Mouse (Mus musculus) myocyte (in vitro differentiated cells): ENCODE results near the gene Enah. TPM values are rescaled to one million over a fixed set of nuclear protein-coding genes. Genes with fewer than 3 reads are reported as not detected.

ENCODE experiments used
- H3K27me3 ChIP-seq: one replicate; pipeline ENCODE4 v1.6.1; 2011; ENCODE audit not compliant: control insufficient read depth, insufficient read depth, insufficient read length
- H3K36me3 ChIP-seq: one replicate; pipeline ENCODE4 v1.6.1; 2011; ENCODE audit not compliant: control insufficient read depth, insufficient read depth
- H3K4me2 ChIP-seq: one replicate; pipeline ENCODE4 v1.6.1; 2011; ENCODE audit warnings: low read depth, control low read depth
- H3K4me3 ChIP-seq: one replicate; pipeline ENCODE4 v1.5.1; 2011; ENCODE audit warnings: mild to moderate bottlenecking, control low read depth, moderate library complexity
- H3K79me2 ChIP-seq: one replicate; pipeline ENCODE4 v1.6.1; 2011; ENCODE audit not compliant: control insufficient read depth, insufficient read depth
- H3ac ChIP-seq: one replicate; pipeline ENCODE4 v1.6.1; 2011; ENCODE audit not compliant: control insufficient read depth, insufficient read length
- CEBPB ChIP-seq: IDR thresholded peaks from 2 replicates; pipeline ENCODE4 v1.6.1; 2011; ENCODE audit warnings: mild to moderate bottlenecking, moderate library complexity; ENCODE audit not compliant: poor library complexity, insufficient read depth, severe bottlenecking
- E2F4 ChIP-seq: IDR thresholded peaks from one replicate; pipeline ENCODE4 v1.6.1; 2011; ENCODE audit warnings: mild to moderate bottlenecking, control low read depth, moderate library complexity; ENCODE audit not compliant: insufficient read depth
- MAX ChIP-seq: IDR thresholded peaks from one replicate; pipeline ENCODE4 v1.6.1; 2011; ENCODE audit warnings: low read depth, mild to moderate bottlenecking, control low read depth
- MYOD1 ChIP-seq, 3 experiments: IDR thresholded peaks; one replicate each; pipeline ENCODE4 v1.6.1; 2011; ENCODE audit warnings: control low read depth in 2 of 3, low read depth in 2 of 3, mild to moderate bottlenecking in 2 of 3, moderate library complexity in 1 of 3; ENCODE audit not compliant: insufficient read length in 2 of 3, control insufficient read depth in 1 of 3
- MYOG ChIP-seq, 3 experiments: IDR thresholded peaks; one replicate each; pipeline ENCODE4 v1.6.1; 2011; ENCODE audit warnings: control low read depth in 2 of 3, low read depth in 2 of 3, mild to moderate bottlenecking in 2 of 3; ENCODE audit not compliant: insufficient read length in 2 of 3, control insufficient read depth in 1 of 3, insufficient read depth in 1 of 3
- POLR2A ChIP-seq: IDR thresholded peaks from one replicate; pipeline ENCODE4 v1.6.1; 2011; ENCODE audit warnings: low read depth, mild to moderate bottlenecking, control low read depth, moderate library complexity; ENCODE audit not compliant: insufficient read length
- POLR2AphosphoS2 ChIP-seq: IDR thresholded peaks from one replicate; pipeline ENCODE4 v1.6.1; 2011; ENCODE audit warnings: low read depth, control low read depth; ENCODE audit not compliant: insufficient read length
- REST ChIP-seq: IDR thresholded peaks from one replicate; pipeline ENCODE4 v1.6.1; 2011; ENCODE audit warnings: mild to moderate bottlenecking, control low read depth, moderate library complexity; ENCODE audit not compliant: insufficient read depth, insufficient read length
- SRF ChIP-seq: IDR thresholded peaks from one replicate; pipeline ENCODE4 v1.6.1; 2011; ENCODE audit warnings: low read depth; ENCODE audit not compliant: control insufficient read depth, insufficient read length
- TCF12 ChIP-seq: IDR thresholded peaks from one replicate; pipeline ENCODE4 v1.6.1; 2011; ENCODE audit warnings: mild to moderate bottlenecking, control low read depth; ENCODE audit not compliant: poor library complexity, insufficient read depth, severe bottlenecking
- TCF3 ChIP-seq: IDR thresholded peaks from one replicate; pipeline ENCODE4 v1.6.1; 2011; ENCODE audit warnings: low read depth, control low read depth; ENCODE audit not compliant: insufficient read length
- USF1 ChIP-seq: IDR thresholded peaks from one replicate; pipeline ENCODE4 v1.6.1; 2011; ENCODE audit warnings: low read depth, mild to moderate bottlenecking, control low read depth, moderate library complexity
- polyA plus RNA-seq: library from polyadenylated mRNA; unstranded; fragments of >200 nt; fragmentation: generic; extraction: Trizol; gene quantifications from one replicate; pipeline ENCODE4 v1.2.1, GENCODE M21; 2012; ENCODE audit warnings: missing spikeins

The Enah gene
- polyA plus RNA-seq, 1 experiment = 72.9 TPM

DNA sequence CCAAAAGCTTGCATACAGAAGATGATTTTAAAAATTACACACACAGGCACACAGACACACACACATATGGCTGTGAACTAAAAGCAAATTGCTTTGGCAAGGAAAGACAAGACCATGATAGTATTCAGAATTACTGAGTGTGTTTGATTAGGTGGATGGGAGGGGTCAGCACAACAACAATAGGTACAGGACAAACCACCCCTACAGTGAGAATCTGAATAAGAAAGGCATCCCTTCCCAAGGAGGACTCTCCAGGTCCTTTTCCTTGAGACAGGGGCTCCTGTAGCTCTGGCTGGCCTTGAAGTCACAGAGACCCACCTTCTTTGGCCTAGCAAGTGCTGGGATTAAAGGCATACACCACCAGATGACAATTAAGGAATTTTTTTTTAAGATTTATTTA lies 66.2 kb downstream of the Enah start:
- Histone ChIP-seq H3K27me3 (no peaks in the 10 kb centered on the region), H3K4me2 (no peak overlapping the region), H3K4me3 (no peak overlapping the region), H3K36me3 (peaks cover 6% of the 10 kb centered on the region), H3K79me2 (no peaks in the 10 kb centered on the region), H3ac (no peak overlapping the region)
- no peak for TF ChIP-seq SRF
- TF ChIP-seq POLR2A = no peak
- no peak for TF ChIP-seq POLR2AphosphoS2
- no peak for TF ChIP-seq MYOG (IDR thresholded peaks at IDR 0.05; ENCODE audit: control insufficient read depth in 1 of 3, insufficient read depth in 1 of 3, insufficient read length in 2 of 3, low read depth in 2 of 3)
- no peak for TF ChIP-seq TCF3

DNA sequence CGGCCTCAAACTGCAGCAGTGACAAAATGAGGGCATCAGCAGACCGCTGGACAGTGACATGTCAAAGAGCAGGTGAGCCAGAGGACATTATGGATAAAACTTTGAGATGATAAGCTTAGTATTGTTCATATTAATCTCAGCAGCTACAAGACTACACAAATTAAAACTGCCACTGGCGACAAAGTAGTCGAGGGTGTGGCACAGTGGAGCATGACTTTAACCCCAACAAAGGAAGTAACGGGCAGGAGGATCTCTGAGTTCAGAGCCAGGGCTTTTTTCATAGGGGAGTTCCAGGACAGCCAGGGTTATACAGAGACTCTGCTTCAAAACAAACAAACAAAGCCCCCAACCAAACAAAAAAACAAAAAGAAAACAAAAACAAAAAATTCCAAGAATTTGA lies 68.5 kb downstream of the Enah start:
- Histone ChIP-seq H3K79me2 (no peaks in the 10 kb centered on the region), H3K4me2 (no peak overlapping the region), H3K4me3 (no peak overlapping the region), H3K36me3 (peaks cover 4% of the 10 kb centered on the region), H3K27me3 (no peaks in the 10 kb centered on the region), H3ac (no peak overlapping the region)
- no peak for TF ChIP-seq E2F4
- TF ChIP-seq SRF = no peak
- no peak for TF ChIP-seq REST
- no peak for TF ChIP-seq USF1
- TF ChIP-seq MYOD1 (IDR thresholded peaks at IDR 0.05; ENCODE audit: control insufficient read depth in 1 of 3, insufficient read length in 2 of 3, low read depth in 2 of 3) = no peak

DNA sequence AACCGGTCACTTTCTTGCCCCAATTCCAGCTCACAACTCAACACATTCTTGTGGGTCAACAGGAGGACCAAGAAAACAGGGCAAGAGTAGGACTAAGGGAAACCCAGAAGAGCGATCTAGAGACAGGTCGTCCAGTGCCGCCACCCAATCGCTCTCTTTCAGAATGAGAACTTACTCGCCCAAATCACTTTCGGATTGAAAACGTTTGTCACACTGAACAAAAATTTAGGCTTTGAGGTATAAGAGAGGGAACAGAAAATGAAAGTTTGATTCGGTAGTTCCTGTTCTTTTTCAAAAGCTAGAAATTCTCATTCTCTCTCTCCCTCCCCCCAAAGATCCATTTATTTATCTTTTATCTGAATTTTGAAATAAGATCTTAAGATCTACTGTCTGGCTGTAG lies 69.1 kb downstream of the Enah start:
- TF ChIP-seq MAX (no peak), MYOG (IDR thresholded peaks at IDR 0.05; ENCODE audit: control insufficient read depth in 1 of 3, insufficient read depth in 1 of 3, insufficient read length in 2 of 3, low read depth in 2 of 3) (no peak), POLR2AphosphoS2 (no peak), USF1 (no peak), MYOD1 (IDR thresholded peaks at IDR 0.05; ENCODE audit: control insufficient read depth in 1 of 3, insufficient read length in 2 of 3, low read depth in 2 of 3) (no peak), TCF12 (no peak), POLR2A (no peak), REST (no peak), TCF3 (no peak), CEBPB (no peak), E2F4 (no peak), SRF (no peak)
- no peak overlapping the region for H3K4me2 ChIP-seq
- no peak overlapping the region for H3ac ChIP-seq
- no peaks in the 10 kb centered on the region for H3K79me2 ChIP-seq
- H3K4me3 ChIP-seq = no peak overlapping the region
- H3K27me3 ChIP-seq = no peaks in the 10 kb centered on the region
- H3K36me3 ChIP-seq = no peaks in the 10 kb centered on the region

DNA sequence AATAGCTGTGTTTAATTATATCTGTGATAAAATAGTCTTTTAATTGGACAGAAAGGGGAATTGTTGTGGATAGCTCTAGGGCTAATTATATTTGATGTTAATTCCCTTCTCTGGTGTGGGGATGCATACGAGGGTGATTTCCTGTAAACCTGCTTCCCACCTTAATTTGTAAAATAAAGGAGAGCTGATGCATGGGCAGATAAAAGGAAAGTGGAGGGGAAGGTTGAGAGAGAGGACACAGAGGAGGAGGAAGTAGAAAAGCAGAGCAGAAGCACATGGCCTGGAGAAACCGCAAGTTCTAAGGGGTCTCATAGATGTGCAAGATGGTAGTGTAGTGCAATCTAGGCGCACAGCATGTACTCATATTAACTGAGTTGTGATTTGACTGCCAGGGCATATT lies 71.6 kb downstream of the Enah start:
- Histone ChIP-seq H3K79me2 (no peaks in the 10 kb centered on the region), H3K36me3 (no peaks in the 10 kb centered on the region), H3K27me3 (no peaks in the 10 kb centered on the region), H3K4me2 (no peak overlapping the region), H3ac (no peak overlapping the region), H3K4me3 (no peak overlapping the region)
- TF ChIP-seq CEBPB (no peak), MYOG (IDR thresholded peaks at IDR 0.05; ENCODE audit: control insufficient read depth in 1 of 3, insufficient read depth in 1 of 3, insufficient read length in 2 of 3, low read depth in 2 of 3) (no peak)

DNA sequence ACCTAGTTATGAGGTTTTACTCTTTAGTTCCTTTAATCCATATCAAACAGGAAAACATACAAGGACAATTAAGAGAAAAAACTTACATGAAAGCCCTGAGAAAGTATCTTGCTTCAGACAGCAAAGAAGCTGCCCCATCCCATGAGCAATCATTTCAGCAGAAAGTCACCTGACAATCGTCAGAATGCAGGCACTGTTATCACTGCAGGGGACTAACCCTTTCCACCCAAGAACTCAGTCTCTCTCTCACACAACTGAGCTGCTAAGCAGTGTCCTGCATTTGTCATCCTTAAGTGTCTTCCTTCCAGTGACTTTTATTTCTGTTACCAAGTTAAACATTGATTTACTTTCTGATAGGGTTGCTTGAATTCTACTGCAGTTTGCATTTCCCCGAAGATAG lies 82.7 kb downstream of the Enah start:
- TF ChIP-seq MYOD1 (IDR thresholded peaks at IDR 0.05; ENCODE audit: control insufficient read depth in 1 of 3, insufficient read length in 2 of 3, low read depth in 2 of 3) = no peak
- no peak for TF ChIP-seq SRF
- no peak for TF ChIP-seq USF1
- TF ChIP-seq TCF3 = no peak
- Histone ChIP-seq H3K79me2 (peaks cover 14% of the 10 kb centered on the region), H3K4me2 (no peak overlapping the region), H3ac (no peak overlapping the region), H3K4me3 (no peak overlapping the region), H3K36me3 (peaks cover 3% of the 10 kb centered on the region), H3K27me3 (no peaks in the 10 kb centered on the region)

DNA sequence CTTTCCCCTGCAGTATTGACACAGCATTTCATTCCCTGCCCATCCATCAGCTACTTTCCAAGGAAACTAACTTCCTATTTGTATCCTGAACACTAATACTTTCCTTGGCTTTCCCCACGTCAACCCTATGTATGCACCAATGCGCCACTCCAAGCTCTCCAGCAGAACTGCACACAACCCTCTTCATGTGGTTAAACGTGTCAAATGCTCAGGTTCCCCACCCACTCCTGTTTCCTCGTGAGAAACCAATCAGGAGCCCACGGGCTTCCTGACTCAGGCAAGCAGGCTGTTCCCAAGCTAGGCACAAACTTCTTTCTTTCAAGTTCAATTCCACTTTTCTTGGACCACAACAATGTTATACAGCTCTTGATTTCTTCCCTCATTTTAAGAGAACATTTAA lies 91.4 kb downstream of the Enah start:
- TF ChIP-seq MAX (no peak), CEBPB (no peak), MYOD1 (IDR thresholded peaks at IDR 0.05; ENCODE audit: control insufficient read depth in 1 of 3, insufficient read length in 2 of 3, low read depth in 2 of 3) (no peak), E2F4 (no peak)

More for the DNA sequence above, 91.4 kb downstream of the Enah start:
- no peak overlapping the region for H3K4me2 ChIP-seq
- H3ac ChIP-seq = no peak overlapping the region
- H3K4me3 ChIP-seq = no peak overlapping the region
- H3K27me3 ChIP-seq = no peaks in the 10 kb centered on the region
- no peaks in the 10 kb centered on the region for H3K79me2 ChIP-seq
- H3K36me3 ChIP-seq = peaks cover 15% of the 10 kb centered on the region
